Mouse (Mus musculus) liver, adult 2 months (tissue): ENCODE data around the gene Apol7e.

Experiments
- CTCF ChIP-seq: fragments of 200-500 bp; IDR thresholded peaks from 2 replicates; pipeline ENCODE4 v1.5.1; 2011; ENCODE audit warnings: low read depth, low read length, control low read depth
- POLR2A ChIP-seq: fragments of 200-500 bp; IDR thresholded peaks from 2 replicates; pipeline ENCODE4 v1.6.1; 2011; ENCODE audit warnings: low read length, control low read depth; ENCODE audit not compliant: insufficient read depth; ENCODE audit errors: extremely low read depth

- TF ChIP-seq CTCF: no peak
- TF ChIP-seq POLR2A: no peak
Observed at GRCm38 (mm10) chr15:77749717-77750116, 51.1 kb downstream of the Apol7e start.
